Mouse (Mus musculus): Measurements from ENCODE around the gene Meis1.

DNA sequence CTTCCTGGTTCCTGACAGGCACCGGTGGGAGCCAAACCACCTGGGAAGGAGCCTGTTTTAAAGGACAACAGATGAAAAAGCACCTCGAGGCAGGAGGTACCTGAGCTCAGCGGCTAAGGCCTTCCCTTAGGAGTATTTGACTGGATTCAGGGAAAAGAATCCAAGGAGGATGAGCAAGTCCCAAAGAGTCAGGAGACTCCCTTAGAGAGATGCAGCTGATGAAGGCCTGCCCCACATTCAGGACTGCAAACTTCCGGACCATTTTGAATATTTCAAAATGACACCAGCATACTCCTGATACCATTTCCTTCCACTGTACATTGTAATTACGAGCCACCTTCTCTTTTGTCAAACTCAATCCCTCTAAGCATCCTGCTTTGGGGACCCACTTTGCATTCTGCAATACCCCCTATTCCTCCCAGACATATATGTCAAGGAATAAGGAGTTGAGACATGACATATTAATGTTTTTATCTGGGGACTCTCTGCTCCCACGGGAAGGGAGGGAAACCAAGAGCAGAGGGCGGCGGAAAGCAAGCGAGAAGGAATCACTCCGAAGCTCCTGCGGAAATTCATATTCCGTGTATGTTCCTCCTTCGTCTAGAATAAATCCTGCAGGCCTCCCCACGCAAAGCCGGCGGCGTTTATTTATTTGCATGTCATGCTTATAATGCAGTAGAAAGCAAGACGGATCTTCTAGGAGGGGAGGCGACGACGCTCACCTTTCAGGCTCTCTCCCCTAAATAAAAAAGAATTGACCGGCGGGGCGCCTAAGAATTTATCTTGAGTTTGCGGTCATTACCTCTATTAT lies 148.5 kb downstream of the Meis1 start:
- TF ChIP-seq CTCF (conservative IDR thresholded peaks at IDR 0.05 in 1 of 2, IDR thresholded peaks at IDR 0.05 in 1 of 2; ENCODE audit: low read depth in 2 of 2, low read length in 2 of 2) (no peak), CHD1 (IDR thresholded peaks at IDR 0.05; ENCODE audit: low read depth, low read length) (no peak), ZC3H11A (IDR thresholded peaks at IDR 0.05; ENCODE audit: low read depth, low read length) (no peak), USF1 (IDR thresholded peaks at IDR 0.05; ENCODE audit: low read depth, low read length) (no peak), POLR2A (IDR thresholded peaks at IDR 0.05; ENCODE audit: low read depth, low read length) (no peak), ZKSCAN1 (IDR thresholded peaks at IDR 0.05; ENCODE audit: borderline replicate concordance, low read depth, low read length) (no peak), RAD21 (IDR thresholded peaks at IDR 0.05; ENCODE audit: low read depth, low read length) (no peak)
